Mouse (Mus musculus): ENCODE measurements around the gene Abat.

The Abat gene

GRCm38 (mm10) chr16:8636867-8637216 lies 123.6 kb downstream of the Abat start:
- DNase-seq (ENCODE audit: low spot score in 2 of 2): no peak

- peak; percentile 79 to 83 for DNase-seq (ENCODE audit: low spot score in 2 of 2)
These were observed 124.2 kb downstream of the Abat start, which contains the start of the genes Pmm2 and Tmem186 for GRCm38 (mm10) chr16:8637217-8638051. TSS of gene Pmm2 (plus strand) at chr16:8637674. TSS of gene Tmem186 (minus strand) at chr16:8637712.

DNA sequence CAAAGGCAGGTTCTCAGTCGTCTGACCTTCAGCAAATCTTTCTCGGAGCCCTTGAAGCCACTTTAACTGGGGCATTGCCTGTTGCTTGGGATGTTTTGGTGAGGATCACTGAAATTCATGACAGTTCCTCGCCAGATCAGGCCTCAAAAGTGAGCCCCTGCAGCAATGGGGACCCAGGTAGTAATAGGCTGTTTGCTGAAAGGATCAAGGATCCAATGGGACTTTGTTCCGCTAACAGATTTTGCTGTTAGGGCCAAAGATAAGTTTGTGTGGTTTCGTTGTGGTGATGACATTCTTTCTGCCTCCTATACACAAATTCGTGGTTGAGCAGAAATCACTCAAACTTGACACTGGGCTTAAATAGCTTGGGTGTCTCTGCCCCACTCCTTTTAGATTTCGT lies 124.9 kb downstream of the Abat start:
- DNase-seq (ENCODE audit: low spot score in 2 of 2): no peak

- no peak for DNase-seq (ENCODE audit: low spot score in 2 of 2)
These were observed 126.4 kb downstream of the Abat start for GRCm38 (mm10) chr16:8639466-8640191.

- no peak for DNase-seq (ENCODE audit: low spot score in 2 of 2)
These were observed 130.6 kb downstream of the Abat start for GRCm38 (mm10) chr16:8643855-8644254.

GRCm38 (mm10) chr16:8645546-8645945 lies 132.3 kb downstream of the Abat start:
- no peak for DNase-seq (ENCODE audit: low spot score in 2 of 2)

DNA sequence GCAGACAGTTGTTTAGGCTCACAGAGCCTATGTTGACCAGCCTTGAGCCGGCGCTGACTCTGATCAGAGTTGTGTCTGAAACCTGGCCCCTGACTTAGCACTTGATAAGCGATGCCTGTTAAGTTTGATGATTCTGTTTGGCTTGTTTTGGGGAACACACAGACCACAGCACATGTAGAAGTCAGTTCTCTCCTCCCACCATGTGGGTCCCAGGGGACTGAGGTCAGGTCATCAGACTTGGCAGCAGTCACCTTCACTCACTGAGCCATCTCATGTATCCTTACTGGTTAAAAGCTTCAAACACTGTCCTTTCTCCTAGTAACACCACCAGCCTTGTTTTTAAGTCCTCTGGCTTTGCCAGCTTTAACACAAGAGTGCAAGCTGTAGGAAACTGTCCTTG lies 136.8 kb downstream of the Abat start:
- DNase-seq (ENCODE audit: low spot score in 2 of 2): no peak

GRCm38 (mm10) chr16:8655108-8655507 lies 141.9 kb downstream of the Abat start:
- DNase-seq (ENCODE audit: low spot score in 2 of 2): no peak

- no peak for DNase-seq (ENCODE audit: low spot score in 2 of 2)
These were observed 142.4 kb downstream of the Abat start for GRCm38 (mm10) chr16:8655599-8655998.

DNA sequence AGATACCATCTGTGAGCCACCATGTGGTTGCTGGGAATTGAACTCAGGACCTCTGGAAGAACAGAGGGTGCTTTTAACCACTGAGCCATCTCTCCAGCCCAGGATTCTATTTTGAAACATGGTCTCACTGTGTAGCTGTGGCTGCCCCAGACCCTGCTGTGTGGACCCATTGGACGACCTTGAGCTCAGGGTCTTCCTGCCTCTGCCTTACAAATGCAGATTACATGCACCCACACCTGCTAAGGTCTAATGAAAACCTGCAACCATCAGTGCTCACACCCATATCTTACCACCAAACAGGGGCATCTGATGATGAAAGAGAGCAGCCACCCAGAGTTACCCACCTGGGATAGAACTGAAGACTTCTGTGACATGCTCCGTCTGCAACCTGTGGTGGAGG lies 143.0 kb downstream of the Abat start:
- no peak for DNase-seq (ENCODE audit: low spot score in 2 of 2)

DNA sequence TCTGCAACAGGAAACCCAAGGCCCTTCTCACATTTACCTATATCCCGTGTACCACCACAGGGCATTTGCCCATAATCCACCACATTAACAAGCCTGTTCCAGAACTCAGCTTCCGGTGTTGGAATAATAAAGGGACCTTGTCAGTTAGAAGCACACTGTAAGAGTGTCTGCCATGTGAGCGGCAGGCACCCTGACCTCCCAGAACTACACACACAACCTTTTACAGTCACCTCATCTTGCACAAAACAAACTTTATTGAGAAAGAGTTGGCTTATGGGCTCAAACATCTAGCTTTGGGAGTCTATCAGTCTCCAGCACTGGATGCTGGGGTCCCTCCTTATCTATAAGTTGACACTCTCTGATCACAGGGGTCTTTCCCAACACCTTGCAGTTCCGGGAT lies 145.1 kb downstream of the Abat start:
- DNase-seq (ENCODE audit: low spot score in 2 of 2): no peak

DNA sequence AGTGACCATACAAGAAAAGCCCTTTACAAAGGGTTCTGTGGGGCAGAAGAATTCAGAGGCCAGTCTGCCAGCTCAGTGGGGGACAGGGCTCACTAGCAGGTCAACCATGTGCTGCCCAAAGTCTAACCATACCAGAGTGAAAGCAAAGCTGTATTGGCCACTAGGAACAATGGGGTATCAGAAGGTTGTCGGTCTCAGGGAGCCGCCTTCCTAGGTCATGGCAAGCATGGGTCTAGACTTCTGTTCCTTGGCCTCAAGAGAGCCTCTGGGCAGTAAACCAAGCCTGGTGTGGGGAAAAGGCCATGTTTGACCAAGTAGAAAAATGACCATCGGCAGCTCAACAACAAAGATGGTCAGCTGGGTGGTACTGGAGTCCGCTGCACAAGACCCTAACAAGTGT lies 145.5 kb downstream of the Abat start:
- DNase-seq (ENCODE audit: low spot score in 2 of 2): no peak

DNA sequence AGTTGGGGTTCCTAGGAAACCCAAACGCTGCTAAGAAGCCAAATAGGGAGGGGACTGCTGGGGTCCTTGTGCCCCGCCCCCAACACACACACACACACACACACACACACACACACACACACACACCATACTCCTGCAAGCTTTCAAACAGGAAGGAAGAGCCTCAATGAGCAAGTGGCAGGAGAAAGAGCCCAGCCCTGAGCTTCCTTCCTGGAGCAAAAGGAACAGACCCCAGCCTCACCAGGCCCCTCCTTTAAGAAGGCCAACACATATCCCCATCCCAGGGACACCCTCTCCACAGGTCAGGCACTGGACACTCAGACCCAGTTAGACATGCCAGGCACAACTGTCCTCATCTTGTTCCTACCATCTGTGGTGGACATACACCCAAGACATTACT lies 149.8 kb downstream of the Abat start:
- DNase-seq (ENCODE audit: low spot score in 2 of 2): no peak

DNA sequence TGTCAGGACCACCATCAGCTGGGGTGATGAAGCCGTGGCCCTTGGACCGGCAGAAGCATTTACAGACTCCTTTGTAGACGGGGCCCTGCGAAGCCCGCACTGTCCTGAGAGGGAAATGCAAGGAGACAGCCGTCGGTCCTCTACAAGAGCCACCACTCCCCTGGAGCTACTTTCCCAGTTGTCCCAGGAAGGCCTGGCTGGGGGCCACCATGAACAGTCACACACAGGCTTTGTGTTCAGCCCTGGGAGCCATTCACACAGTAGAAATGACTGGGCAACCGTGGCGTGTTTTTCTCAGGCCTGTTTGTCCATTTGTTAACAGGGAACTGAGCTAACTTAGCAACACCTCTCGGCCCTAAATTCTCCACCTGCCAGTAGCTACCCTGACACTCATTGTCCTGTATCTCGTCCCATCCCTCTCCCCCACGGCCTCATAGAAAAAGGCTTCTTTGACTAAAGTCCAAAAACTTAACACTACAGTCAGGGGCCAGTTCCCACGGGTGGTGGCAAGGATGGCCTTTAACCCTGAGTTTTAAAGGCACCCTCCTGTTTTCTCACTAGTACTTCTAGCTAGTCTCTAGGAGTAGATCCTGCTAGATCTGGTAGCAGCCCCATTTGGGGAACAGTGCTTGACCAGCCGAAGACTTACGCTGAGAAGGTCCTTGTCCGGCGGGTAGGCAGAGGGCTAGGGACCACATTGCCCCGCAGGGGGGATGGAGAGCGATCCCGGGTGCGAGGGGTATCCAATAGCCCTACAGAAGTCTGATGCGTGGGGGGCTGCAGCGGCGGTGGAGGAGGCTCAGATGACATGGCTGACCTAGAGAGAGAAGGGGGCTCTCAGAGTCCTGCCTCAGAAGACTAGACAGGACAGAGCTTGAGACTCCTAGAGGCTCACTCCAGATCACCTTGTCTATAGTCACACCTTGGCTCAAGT lies 150.6 kb downstream of the Abat start:
- no peak for DNase-seq (ENCODE audit: low spot score in 2 of 2)

DNA sequence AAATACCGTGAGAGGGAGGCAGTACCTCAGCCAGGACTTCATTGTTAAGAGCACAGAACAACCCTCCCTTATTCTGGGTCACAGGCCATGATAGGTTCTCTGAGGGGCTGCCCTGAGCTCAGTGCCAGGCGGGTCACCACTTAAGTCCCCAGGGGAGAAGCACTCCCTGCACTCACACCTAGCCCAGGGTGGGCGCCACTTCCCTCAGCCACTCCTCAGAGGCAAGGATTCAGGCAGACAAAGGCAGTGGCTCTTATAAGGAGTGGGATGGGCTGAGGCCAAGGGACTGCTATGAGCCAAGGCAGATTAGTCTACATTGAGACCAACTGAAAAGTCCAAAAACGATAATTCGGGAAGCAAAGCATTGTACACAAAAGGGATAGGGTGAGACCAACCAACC lies 152.1 kb downstream of the Abat start:
- DNase-seq (ENCODE audit: low spot score in 2 of 2): no peak

GRCm38 (mm10) chr16:8666452-8666851 lies 153.2 kb downstream of the Abat start:
- no peak for DNase-seq (ENCODE audit: low spot score in 2 of 2)

- DNase-seq (ENCODE audit: low spot score in 2 of 2): no peak
These were observed 154.0 kb downstream of the Abat start for GRCm38 (mm10) chr16:8667261-8667660.

- DNase-seq (ENCODE audit: low spot score in 2 of 2): no peak
These were observed 154.6 kb downstream of the Abat start for GRCm38 (mm10) chr16:8667814-8668213.

GRCm38 (mm10) chr16:8668386-8668785 lies 155.2 kb downstream of the Abat start:
- no peak for DNase-seq (ENCODE audit: low spot score in 2 of 2)

DNA sequence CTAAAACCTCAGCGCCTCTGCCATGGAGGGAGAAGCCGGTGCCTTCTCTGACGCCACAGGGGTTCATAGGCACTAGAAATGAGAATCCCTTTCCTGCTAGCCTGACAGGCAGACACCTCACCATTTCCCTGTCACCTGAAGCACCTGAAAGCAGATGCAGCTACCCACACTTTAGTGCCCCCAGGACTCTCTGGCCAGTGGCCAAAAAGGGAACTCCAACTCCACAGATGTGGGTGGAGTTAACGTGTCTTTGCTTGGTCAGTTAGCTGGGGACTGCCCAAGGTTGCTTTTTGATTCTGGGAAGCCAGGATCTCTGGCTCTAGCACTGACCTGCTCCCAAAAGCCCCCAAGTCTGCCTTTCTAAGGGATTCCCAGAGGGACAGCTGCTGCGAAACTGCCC lies 156.2 kb downstream of the Abat start:
- DNase-seq (ENCODE audit: low spot score in 2 of 2): no peak

GRCm38 (mm10) chr16:8670041-8671035 lies 157.1 kb downstream of the Abat start:
- no peak for DNase-seq (ENCODE audit: low spot score in 2 of 2)

All from frontal cortex, postnatal 14 days (tissue).